8 mouse cellular contexts compared by ENCODE assay signal in the genomic region with DNA sequence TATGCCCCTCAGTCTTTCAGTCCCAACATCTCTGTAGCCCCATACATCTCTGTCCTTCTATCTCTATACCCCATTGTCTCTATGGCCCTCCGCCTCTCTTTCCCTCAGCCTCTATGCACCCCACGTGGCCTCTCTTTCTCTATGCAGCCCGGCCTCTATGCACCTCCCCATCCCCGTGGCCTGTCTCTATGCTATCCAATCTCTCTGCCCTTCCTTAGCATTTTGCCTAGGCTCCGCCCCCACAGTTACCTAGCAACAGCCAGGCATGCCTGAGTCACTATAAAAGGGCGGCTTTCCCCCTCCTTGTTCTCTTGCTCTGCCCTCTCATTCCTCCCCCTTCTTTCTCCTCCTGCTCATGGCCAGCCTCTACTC. TPM values are rescaled to one million over a fixed set of nuclear protein-coding genes. Genes with fewer than 3 reads are reported as not detected.
DNase-seq lines count a peak whose midpoint lies in the region; ATAC-seq and TF ChIP-seq lines count a peak whose summit lies in the region.

No protein-coding gene starts in this region.

- peak overlapping the region; percentile 82 for H3K27ac ChIP-seq in forebrain, embryonic 13.5 days
- peak overlapping the region; percentile 65 for H3K27ac ChIP-seq in liver, embryonic 15.5 days (replicated peaks)
- H3K27ac ChIP-seq in neural tube, embryonic 14.5 days (ENCODE audit: low read depth, low read length): peak overlapping the region; percentile 85
- H3K27ac ChIP-seq in testis, adult 2 months (ENCODE audit: control insufficient read depth, insufficient read depth, low read depth, low read length): peak overlapping the region; percentile 87

- no peaks in the 10 kb centered on the region for H3K27me3 ChIP-seq in E14TG2a.4 (ENCODE audit: insufficient read depth, low read length)
- H3K27me3 ChIP-seq in forebrain, embryonic 13.5 days: no peaks in the 10 kb centered on the region
- H3K27me3 ChIP-seq in liver, embryonic 15.5 days: no peaks in the 10 kb centered on the region
- no peaks in the 10 kb centered on the region for H3K27me3 ChIP-seq in neural tube, embryonic 14.5 days (ENCODE audit: control insufficient read depth, insufficient read depth, low read length)
- H3K27me3 ChIP-seq in testis, adult 2 months (ENCODE audit: control insufficient read depth, insufficient read depth, low read length): no peaks in the 10 kb centered on the region

- H3K4me1 ChIP-seq in E14TG2a.4 (replicated peaks; ENCODE audit: low read depth, low read length): peaks cover 15% of the 10 kb centered on the region
- no peaks in the 10 kb centered on the region for H3K4me1 ChIP-seq in forebrain, embryonic 13.5 days
- H3K4me1 ChIP-seq in liver, embryonic 15.5 days (replicated peaks): peaks cover 7% of the 10 kb centered on the region; the same call in 1 of the 2 replicates
- no peaks in the 10 kb centered on the region for H3K4me1 ChIP-seq in neural tube, embryonic 14.5 days (ENCODE audit: control insufficient read depth, insufficient read depth, low read length)
- peaks cover 2% of the 10 kb centered on the region for H3K4me1 ChIP-seq in testis, adult 2 months (ENCODE audit: control insufficient read depth, insufficient read depth, low read length)

- H3K9me3 ChIP-seq in E14TG2a.4 (ENCODE audit: low read length): no peaks in the 10 kb centered on the region
- H3K9me3 ChIP-seq in forebrain, embryonic 13.5 days (replicated peaks): no peaks in the 10 kb centered on the region
- H3K9me3 ChIP-seq in liver, embryonic 15.5 days (replicated peaks): no peaks in the 10 kb centered on the region
- H3K9me3 ChIP-seq in neural tube, embryonic 14.5 days (ENCODE audit: control insufficient read depth, low read length): no peaks in the 10 kb centered on the region

- H3K4me3 ChIP-seq in E14TG2a.4 (replicated peaks; ENCODE audit: low read length): peak overlapping the region; percentile 81
- H3K4me3 ChIP-seq in forebrain, embryonic 13.5 days: peak overlapping the region; percentile 40
- peak overlapping the region; percentile 54 for H3K4me3 ChIP-seq in liver, embryonic 15.5 days (replicated peaks)
- peak overlapping the region; percentile 30 for H3K4me3 ChIP-seq in neural tube, embryonic 14.5 days (ENCODE audit: low read depth, low read length)
- H3K4me3 ChIP-seq in testis, adult 2 months (ENCODE audit: control insufficient read depth, low read depth, low read length): peak overlapping the region; percentile 85

- peak overlapping the region; percentile 56 for H3K9ac ChIP-seq in forebrain, embryonic 13.5 days
- no peak overlapping the region for H3K9ac ChIP-seq in liver, embryonic 15.5 days
- peak overlapping the region; percentile 48 for H3K9ac ChIP-seq in neural tube, embryonic 14.5 days (replicated peaks; ENCODE audit: low read depth, low read length)

- intact Hi-C loops in heart, postnatal 10 days (cut with DNase I): no loop called here

- no peak for TF ChIP-seq POLR2A in testis, adult 2 months (IDR thresholded peaks at IDR 0.05; ENCODE audit: control insufficient read depth, low read depth, low read length)

- peak overlapping the region; percentile 58 for H3K4me2 ChIP-seq in forebrain, embryonic 13.5 days
- peak overlapping the region; percentile 79 for H3K4me2 ChIP-seq in liver, embryonic 15.5 days
- H3K4me2 ChIP-seq in neural tube, embryonic 14.5 days (ENCODE audit: low read depth, low read length): peak overlapping the region; percentile 40; the same call in 1 of the 2 replicates

- WGBS in forebrain, embryonic 13.5 days: 8% methylated on average over 6 of the region's 6 CpGs
- WGBS in liver, embryonic 15.5 days (ENCODE audit: insufficient replicate concordance): 18% methylated on average over 6 of the region's 6 CpGs
- 22% methylated on average over 6 of the region's 6 CpGs for WGBS in neural tube, embryonic 14.5 days

- no peaks in the 10 kb centered on the region for H3K36me3 ChIP-seq in E14TG2a.4 (ENCODE audit: insufficient read depth, low read length)
- no peaks in the 10 kb centered on the region for H3K36me3 ChIP-seq in forebrain, embryonic 13.5 days (ENCODE audit: poor library complexity, severe bottlenecking)
- H3K36me3 ChIP-seq in liver, embryonic 15.5 days (replicated peaks): no peaks in the 10 kb centered on the region
- H3K36me3 ChIP-seq in neural tube, embryonic 14.5 days (ENCODE audit: control insufficient read depth, insufficient read depth, low read length): no peaks in the 10 kb centered on the region
- no peaks in the 10 kb centered on the region for H3K36me3 ChIP-seq in testis, adult 2 months (ENCODE audit: control insufficient read depth, insufficient read depth, low read length)

- peak; percentile 64 to 65 for DNase-seq in heart, postnatal 10 days
- peak; percentile 84 to 91 for DNase-seq in kidney, postnatal 4 days

- no peak for TF ChIP-seq CTCF in E14TG2a.4 (conservative IDR thresholded peaks at IDR 0.05; ENCODE audit: low read length)
- no peak for TF ChIP-seq CTCF in testis, adult 2 months (IDR thresholded peaks at IDR 0.05; ENCODE audit: control insufficient read depth, insufficient read depth, insufficient replicate concordance, low read depth, low read length)

- peak; percentile 92 for ATAC-seq in cerebellum, adult (ENCODE audit: insufficient number of reproducible peaks, low FRiP score, low TSS enrichment)
- peak; percentile 97 for ATAC-seq in forebrain, embryonic 13.5 days
- peak; percentile 83 for ATAC-seq in liver, embryonic 15.5 days (ENCODE audit: insufficient read depth)
- ATAC-seq in neural tube, embryonic 14.5 days (ENCODE audit: low read depth): peak; percentile 94

RNA-seq across cellular contexts. Expression of a gene that starts 11.8 kb away (rescaled TPM):
- 68.2 and 73.0 TPM in 2 replicates for polyA plus RNA-seq in forebrain, embryonic 13.5 days (2015; fragmentation: Nextera tagmentation; extraction: Ambion mirVana)
- total RNA-seq in heart, postnatal 10 days (2021): 10 to 100 TPM; 35.2 to 35.4 TPM
- 26.3 and 26.6 TPM in 2 replicates for polyA plus RNA-seq in liver, embryonic 15.5 days (2015; fragmentation: Nextera tagmentation; extraction: Ambion mirVana)
- 69.5 and 79.6 TPM in 2 replicates for polyA plus RNA-seq in neural tube, embryonic 14.5 days (2014; fragmentation: Nextera tagmentation; extraction: Ambion mirVana)
- 4.9 and 8.1 TPM in 2 replicates for polyA plus RNA-seq in testis, adult 2 months (2012; rRNA removed)

Comparison
In these comparisons a context has a peak if more than half of its experiments do, and no peak if none do; other contexts are left out.
1. Peak in every context shown above with its lines: DNase-seq, ATAC-seq, H3K4me3 ChIP-seq and H3K27ac ChIP-seq.
2. H3K4me3 ChIP-seq: peak in every context shown above with its lines; median percentile 85 in testis, adult 2 months; 81 in E14TG2a.4; 54 in liver, embryonic 15.5 days; 40 in forebrain, embryonic 13.5 days; 30 in neural tube, embryonic 14.5 days.